Mouse (Mus musculus) embryo, embryonic 9.5 days (tissue): ENCODE results near the gene Zbtb2.

ENCODE experiments used
- DNase-seq: peaks from one replicate; pipeline ENCODE4 v3.0.0-alpha.2; 2017; ENCODE audit errors: extremely low spot score

The Zbtb2 gene

GRCm38 (mm10) chr10:4334039-4334683 lies 53.7 kb downstream of the Zbtb2 start:
- DNase-seq, result peak; percentile 90

- peak; percentile 61 for DNase-seq
Measured at GRCm38 (mm10) chr10:4333319-4333718, 54.6 kb downstream of the Zbtb2 start.

GRCm38 (mm10) chr10:4332228-4332979 lies 55.5 kb downstream of the Zbtb2 start:
- peak; percentile 18 for DNase-seq

GRCm38 (mm10) chr10:4327716-4328115 lies 60.2 kb downstream of the Zbtb2 start:
- DNase-seq, result no peak

- no peak for DNase-seq
Measured at GRCm38 (mm10) chr10:4325562-4325961, 62.3 kb downstream of the Zbtb2 start.

GRCm38 (mm10) chr10:4323885-4324284 lies 64.0 kb downstream of the Zbtb2 start:
- no peak for DNase-seq
